Mouse (Mus musculus) midbrain, postnatal 0 days (tissue): Measurements from ENCODE around the gene Npnt. TPM values are rescaled to one million over a fixed set of nuclear protein-coding genes. Genes with fewer than 3 reads are reported as not detected.

Source experiments
- ATAC-seq: fragments of 200-750 bp; cut with Nextera tagmentation; 2 replicates; pipeline ENCODE4 v1.8.0; 2017; ENCODE audit warnings: moderate number of reproducible peaks, mild to moderate bottlenecking, moderate TSS enrichment, moderate library complexity; ENCODE audit not compliant: low FRiP score
- DNase-seq: peaks from one replicate; pipeline ENCODE4 v3.0.0-alpha.2; 2015; ENCODE audit warnings: low spot score
- H3K27ac ChIP-seq: fragments of 300-500 bp; sonication (generic); 2 replicates; pipeline ENCODE4 v1.5.1; 2014; ENCODE audit warnings: low read depth, mild to moderate bottlenecking, low read length, mixed read lengths
- H3K27me3 ChIP-seq: fragments of 300-500 bp; sonication (generic); 2 replicates; pipeline ENCODE4 v1.6.1; 2014; ENCODE audit warnings: low read length, control low read depth, mixed read lengths; ENCODE audit not compliant: insufficient read depth
- H3K36me3 ChIP-seq: fragments of 300-500 bp; sonication (generic); 2 replicates; pipeline ENCODE4 v1.6.1; 2014; ENCODE audit warnings: low read length, control low read depth, mixed read lengths; ENCODE audit not compliant: insufficient read depth
- H3K4me1 ChIP-seq: fragments of 300-500 bp; sonication (generic); 2 replicates; pipeline ENCODE4 v1.6.1; 2014; ENCODE audit warnings: mild to moderate bottlenecking, control low read depth, antibody characterized with exemption, low read length, mixed read lengths; ENCODE audit not compliant: insufficient read depth
- H3K4me2 ChIP-seq: fragments of 300-500 bp; sonication (generic); 2 replicates; pipeline ENCODE4 v1.6.1; 2014; ENCODE audit warnings: low read depth, mild to moderate bottlenecking, low read length, mixed read lengths; ENCODE audit not compliant: poor library complexity, severe bottlenecking
- H3K4me3 ChIP-seq: fragments of 300-500 bp; sonication (generic); 2 replicates; pipeline ENCODE4 v1.5.1; 2014; ENCODE audit warnings: low read depth, mild to moderate bottlenecking, low read length, moderate library complexity
- H3K9ac ChIP-seq: fragments of 300-500 bp; sonication (generic); replicated peaks from 2 replicates; pipeline ENCODE4 v1.6.1; 2014; ENCODE audit warnings: mild to moderate bottlenecking, low read length, moderate library complexity, mixed read lengths; ENCODE audit not compliant: poor library complexity, severe bottlenecking
- H3K9me3 ChIP-seq: fragments of 300-500 bp; sonication (generic); 2 replicates; pipeline ENCODE4 v1.6.1; 2016; ENCODE audit warnings: low read length, control low read depth
- CTCF ChIP-seq: IDR thresholded peaks from 2 replicates; pipeline ENCODE4 v1.5.1; 2016; ENCODE audit warnings: antibody characterized with exemption, mild to moderate bottlenecking
- WGBS: fragments of 180-500 bp; shearing (Covaris S2); extraction: QIAGEN DNeasy Blood & Tissue Kit; methylation state at CpG from one replicate; pipeline ENCODE4 v1.1.7; 2014; 5-methylcytosine and 5-hydroxymethylcytosine counted together
- polyA plus RNA-seq: library from polyadenylated mRNA; unstranded; fragments of >200 nt; fragmentation: Nextera tagmentation; extraction: Ambion mirVana; gene quantifications from 2 replicates; pipeline ENCODE4 v1.2.1, GENCODE M21; 2015
- total RNA-seq: library from RNA; depleted of rRNA; stranded (reverse); fragments of >200 nt; gene quantifications from 2 replicates; pipeline ENCODE4 v1.2.3, GENCODE M21; 2014

The Npnt gene
- total and polyA plus RNA-seq, 2 experiments from 2014 or later: 20.9 to 36.4 TPM

- Histone ChIP-seq H3K27me3 (no peaks in the 10 kb centered on the region), H3K36me3 (no peaks in the 10 kb centered on the region), H3K4me1 (0 out of 2 replicates have a peak, but pooled peaks cover 3% of the 10 kb centered on the region), H3K9me3 (no peaks in the 10 kb centered on the region), H3K4me3 (no peak overlapping the region), H3K4me2 (no peak overlapping the region), H3K9ac (no peak overlapping the region), H3K27ac (no peak overlapping the region)
- WGBS: 88% methylated on average over 9 of the region's 9 CpGs
- TF ChIP-seq CTCF: no peak
- DNase-seq (no peak), ATAC-seq (no peak)
Observed at GRCm38 (mm10) chr3:132871318-132871904, 78.7 kb downstream of the Npnt start.

GRCm38 (mm10) chr3:132870079-132870478 lies 80.0 kb downstream of the Npnt start:
- Histone ChIP-seq H3K9ac (no peak overlapping the region), H3K9me3 (no peaks in the 10 kb centered on the region), H3K4me2 (no peak overlapping the region), H3K4me1 (no peaks in the 10 kb centered on the region), H3K4me3 (no peak overlapping the region), H3K36me3 (no peaks in the 10 kb centered on the region), H3K27me3 (no peaks in the 10 kb centered on the region), H3K27ac (no peak overlapping the region)
- no peak for TF ChIP-seq CTCF
- DNase-seq (no peak), ATAC-seq (no peak)
- 49% methylated on average over 6 of the region's 6 CpGs for WGBS

GRCm38 (mm10) chr3:132868838-132869237 lies 81.3 kb downstream of the Npnt start:
- H3K36me3 ChIP-seq: no peaks in the 10 kb centered on the region
- no peak overlapping the region for H3K4me2 ChIP-seq
- ATAC-seq: no peak
- WGBS: 78% methylated on average over 2 of the region's 2 CpGs
- DNase-seq: no peak
- no peaks in the 10 kb centered on the region for H3K27me3 ChIP-seq
- no peak for TF ChIP-seq CTCF
- no peak overlapping the region for H3K9ac ChIP-seq
- H3K4me1 ChIP-seq: no peaks in the 10 kb centered on the region
- no peak overlapping the region for H3K4me3 ChIP-seq
- no peaks in the 10 kb centered on the region for H3K9me3 ChIP-seq
- H3K27ac ChIP-seq: no peak overlapping the region

GRCm38 (mm10) chr3:132866984-132867383 lies 83.1 kb downstream of the Npnt start:
- H3K9ac ChIP-seq: no peak overlapping the region
- H3K4me3 ChIP-seq: no peak overlapping the region
- H3K4me1 ChIP-seq: no peaks in the 10 kb centered on the region
- H3K27ac ChIP-seq: no peak overlapping the region
- H3K27me3 ChIP-seq: no peaks in the 10 kb centered on the region
- no peaks in the 10 kb centered on the region for H3K9me3 ChIP-seq
- ATAC-seq (no peak), DNase-seq (no peak)
- TF ChIP-seq CTCF: no peak
- no peak overlapping the region for H3K4me2 ChIP-seq
- H3K36me3 ChIP-seq: no peaks in the 10 kb centered on the region
- WGBS: 86% methylated on average over 3 of the region's 3 CpGs

DNA sequence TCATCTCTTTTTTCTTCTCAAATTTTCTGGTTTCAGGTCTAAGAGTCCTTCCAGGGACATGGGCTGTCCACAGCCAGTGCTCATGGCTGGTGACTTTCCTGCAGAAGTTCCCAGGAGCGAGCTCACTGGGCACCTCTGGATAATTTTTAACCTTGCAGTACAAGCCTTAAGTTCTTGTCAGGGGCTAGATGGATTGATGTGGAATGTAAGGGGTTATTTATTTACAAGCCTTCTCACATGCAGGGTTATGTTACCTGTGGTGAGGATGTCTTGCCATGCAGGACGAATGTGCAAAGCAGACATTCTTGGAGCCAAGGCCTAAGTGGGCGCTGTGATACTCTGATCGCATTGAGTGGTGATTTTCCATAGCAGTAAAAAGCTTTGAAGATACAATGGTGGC lies 84.5 kb downstream of the Npnt start:
- Histone ChIP-seq H3K4me2 (no peak overlapping the region), H3K36me3 (no peaks in the 10 kb centered on the region), H3K9ac (no peak overlapping the region), H3K4me3 (no peak overlapping the region), H3K27ac (no peak overlapping the region), H3K4me1 (no peaks in the 10 kb centered on the region), H3K9me3 (no peaks in the 10 kb centered on the region), H3K27me3 (no peaks in the 10 kb centered on the region)
- no peak for TF ChIP-seq CTCF
- ATAC-seq: no peak
- DNase-seq: no peak
- WGBS: 97% methylated on average over 4 of the region's 4 CpGs

GRCm38 (mm10) chr3:132864986-132865385 lies 85.1 kb downstream of the Npnt start:
- DNase-seq (no peak), ATAC-seq (no peak)
- Histone ChIP-seq H3K27me3 (no peaks in the 10 kb centered on the region), H3K4me3 (no peak overlapping the region), H3K4me1 (no peaks in the 10 kb centered on the region), H3K36me3 (no peaks in the 10 kb centered on the region), H3K9me3 (no peaks in the 10 kb centered on the region), H3K4me2 (no peak overlapping the region), H3K27ac (no peak overlapping the region), H3K9ac (no peak overlapping the region)
- TF ChIP-seq CTCF: no peak
- 83% methylated on average over 8 of the region's 8 CpGs for WGBS
